Mouse (Mus musculus) heart, embryonic 14.5 days (tissue): Measurements from ENCODE around the gene Tatdn3. TPM values are rescaled to one million over a fixed set of nuclear protein-coding genes. Genes with fewer than 3 reads are reported as not detected.

Source experiments
- ATAC-seq: fragments of 200-750 bp; cut with Nextera tagmentation; 2 replicates; pipeline ENCODE4 v1.8.0; 2017; ENCODE audit warnings: low read depth, moderate TSS enrichment; ENCODE audit not compliant: insufficient number of reproducible peaks, insufficient read depth, low FRiP score
- H3K27ac ChIP-seq, 2 experiments: fragments of 200-500 bp in 1 of 2; fragments of 300-500 bp in 1 of 2; sonication (generic) in 1 of 2; replicated peaks in 1 of 2; 2 replicates each; pipeline ENCODE4 v1.5.1; 2012 to 2014; ENCODE audit warnings: low read depth in 2 of 2, low read length in 2 of 2, control low read depth in 1 of 2, mild to moderate bottlenecking in 1 of 2, mixed read lengths in 1 of 2; ENCODE audit not compliant: control insufficient read depth in 1 of 2, insufficient read depth in 1 of 2
- H3K27me3 ChIP-seq: fragments of 300-500 bp; sonication (generic); 2 replicates; pipeline ENCODE4 v1.6.1; 2014; ENCODE audit warnings: mild to moderate bottlenecking, low read length, control low read depth; ENCODE audit not compliant: control insufficient read depth, insufficient read depth
- H3K36me3 ChIP-seq: fragments of 300-500 bp; sonication (generic); 2 replicates; pipeline ENCODE4 v1.6.1; 2014; ENCODE audit warnings: mild to moderate bottlenecking, control low read depth, low read length, mixed read lengths; ENCODE audit not compliant: control insufficient read depth, insufficient read depth
- H3K4me1 ChIP-seq, 2 experiments: fragments of 200-500 bp in 1 of 2; fragments of 300-500 bp in 1 of 2; sonication (generic) in 1 of 2; 2 replicates each; pipeline ENCODE4 v1.6.1; 2012 to 2014; ENCODE audit warnings: low read length in 2 of 2, control low read depth in 1 of 2, mixed read lengths in 1 of 2; ENCODE audit not compliant: control insufficient read depth in 2 of 2, insufficient read depth in 2 of 2
- H3K4me2 ChIP-seq: fragments of 300-500 bp; sonication (generic); 2 replicates; pipeline ENCODE4 v1.6.1; 2014; ENCODE audit warnings: mild to moderate bottlenecking, low read length
- H3K4me3 ChIP-seq, 2 experiments: fragments of 200-500 bp in 1 of 2; fragments of 300-500 bp in 1 of 2; sonication (generic) in 1 of 2; 2 replicates each; pipeline ENCODE4 v1.5.1; 2012 to 2014; ENCODE audit warnings: low read length in 2 of 2, mild to moderate bottlenecking in 2 of 2, control low read depth in 1 of 2, low read depth in 1 of 2, moderate library complexity in 1 of 2; ENCODE audit not compliant: control insufficient read depth in 1 of 2, insufficient read depth in 1 of 2
- H3K9ac ChIP-seq: fragments of 300-500 bp; sonication (generic); 2 replicates; pipeline ENCODE4 v1.6.1; 2014; ENCODE audit warnings: mild to moderate bottlenecking, low read length
- H3K9me3 ChIP-seq: fragments of 300-500 bp; sonication (generic); 2 replicates; pipeline ENCODE4 v1.6.1; 2016; ENCODE audit warnings: low read length, control low read depth; ENCODE audit not compliant: control insufficient read depth
- WGBS: fragments of 180-500 bp; shearing (Covaris S2); extraction: QIAGEN DNeasy Blood & Tissue Kit; methylation state at CpG from one replicate; pipeline ENCODE4 v1.1.7; 2014; 5-methylcytosine and 5-hydroxymethylcytosine counted together
- polyA plus RNA-seq: library from polyadenylated mRNA; unstranded; fragments of >200 nt; fragmentation: Nextera tagmentation; extraction: Ambion mirVana; gene quantifications from 2 replicates; pipeline ENCODE4 v1.2.1, GENCODE M21; 2014

Tatdn3 gene
- polyA plus RNA-seq, 1 experiment from 2014 or later, result 25.9 TPM

DNA sequence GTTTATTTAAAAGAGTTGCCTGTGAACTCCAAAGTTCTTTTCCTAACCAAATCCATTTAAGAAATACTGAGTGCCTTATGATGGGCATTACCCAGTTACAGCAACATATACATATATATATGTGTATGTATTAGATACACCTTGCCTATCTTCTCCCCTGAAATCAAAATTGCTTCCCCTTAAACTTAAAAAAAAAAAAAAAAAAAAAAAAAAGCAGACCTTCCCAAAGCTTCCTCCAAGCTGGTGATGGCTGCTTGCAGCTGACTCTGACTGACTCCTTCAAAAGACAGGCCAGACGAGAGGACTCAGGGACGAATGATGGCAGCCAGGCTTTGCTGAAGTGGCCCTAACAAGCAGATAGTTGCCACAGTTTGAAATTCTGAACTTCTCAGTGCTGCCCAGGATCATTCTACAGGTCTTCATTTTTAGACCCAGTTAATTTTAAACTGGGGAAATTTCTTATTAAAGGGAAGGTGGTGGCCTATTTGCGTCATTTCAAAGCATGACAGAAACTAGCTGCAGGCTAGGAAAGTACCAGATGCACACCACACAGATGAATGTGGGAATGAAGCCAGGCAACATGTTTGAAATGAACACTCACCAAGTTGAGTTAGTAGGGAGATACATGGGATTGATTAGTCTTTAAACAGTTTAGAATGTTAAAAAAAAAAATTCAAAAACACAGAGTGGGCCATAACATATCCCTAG lies 42.4 kb downstream of the Tatdn3 start:
- WGBS, result 71% methylated on average over 3 of the region's 3 CpGs
- ATAC-seq, result no peak
- H3K4me3 ChIP-seq, result no peak overlapping the region
- no peak overlapping the region for H3K27ac ChIP-seq
- peaks cover 28% of the 10 kb centered on the region for H3K36me3 ChIP-seq
- no peak overlapping the region for H3K9ac ChIP-seq
- peaks cover 3 to 10% of the 10 kb centered on the region in 2 experiments; a peak in 3 of 4 replicates for H3K4me1 ChIP-seq
- no peak overlapping the region for H3K4me2 ChIP-seq
- no peaks in the 10 kb centered on the region for H3K27me3 ChIP-seq
- no peaks in the 10 kb centered on the region for H3K9me3 ChIP-seq

DNA sequence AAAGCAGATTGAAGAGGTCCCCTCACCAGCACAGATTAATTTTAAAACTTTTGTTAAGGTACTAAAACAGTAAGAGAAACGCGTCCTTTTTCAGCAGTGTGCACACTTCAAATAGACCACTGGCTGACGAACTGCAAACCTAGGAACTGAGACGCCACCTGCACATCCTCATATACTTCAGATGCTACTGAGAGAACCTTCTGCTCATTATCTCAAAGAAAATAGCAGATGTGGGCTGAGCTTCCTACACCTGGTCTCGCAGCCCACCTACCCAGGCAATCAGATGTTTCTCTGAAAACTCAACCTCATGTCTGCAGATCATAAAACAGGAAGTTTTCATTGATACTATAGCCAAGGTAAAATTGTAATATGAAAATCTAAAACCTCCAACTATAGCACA lies 42.9 kb downstream of the Tatdn3 start:
- Histone ChIP-seq H3K9me3 (no peaks in the 10 kb centered on the region), H3K27me3 (no peaks in the 10 kb centered on the region), H3K9ac (no peak overlapping the region), H3K27ac (no peak overlapping the region), H3K4me2 (no peak overlapping the region), H3K36me3 (peaks cover 34% of the 10 kb centered on the region), H3K4me1 (peaks cover 0 to 6% of the 10 kb centered on the region in 2 experiments; a peak in 2 of 4 replicates), H3K4me3 (no peak overlapping the region)
- ATAC-seq, result no peak
- 90% methylated on average over 5 of the region's 5 CpGs for whole genome bisulfite sequencing

DNA sequence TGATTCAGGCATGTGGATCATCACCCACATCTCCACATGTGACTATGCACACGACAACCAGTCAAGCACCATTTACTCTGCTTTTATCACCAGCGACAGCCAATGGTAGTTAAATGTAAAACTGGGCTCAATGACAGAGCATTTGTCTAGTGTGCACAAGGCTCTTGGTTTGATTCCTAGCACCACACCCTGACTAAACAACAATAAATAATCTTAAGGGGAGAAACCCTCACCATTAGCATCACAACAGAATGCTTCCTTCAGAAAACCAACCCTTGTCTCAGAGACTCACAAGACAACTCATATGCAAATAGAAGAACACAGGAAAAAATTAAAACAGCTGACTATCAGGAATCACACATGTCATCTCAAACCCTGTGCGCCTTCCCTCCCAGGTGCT lies 48.5 kb downstream of the Tatdn3 start:
- Histone ChIP-seq H3K4me3 (no peak overlapping the region), H3K27ac (no peak overlapping the region), H3K4me1 (no peaks in the 10 kb centered on the region), H3K9ac (no peak overlapping the region), H3K36me3 (peaks cover 67% of the 10 kb centered on the region), H3K4me2 (no peak overlapping the region), H3K27me3 (no peaks in the 10 kb centered on the region), H3K9me3 (no peaks in the 10 kb centered on the region)
- 94% methylated on average over 3 of the region's 3 CpGs for WGBS
- no peak for ATAC-seq

GRCm38 (mm10) chr1:191008707-191009106 lies 54.0 kb downstream of the Tatdn3 start:
- H3K36me3 ChIP-seq, result peaks cover 81% of the 10 kb centered on the region
- no peaks in the 10 kb centered on the region for H3K4me1 ChIP-seq
- no peak overlapping the region for H3K27ac ChIP-seq
- no peak overlapping the region for H3K4me2 ChIP-seq
- H3K27me3 ChIP-seq, result no peaks in the 10 kb centered on the region
- H3K9me3 ChIP-seq, result no peaks in the 10 kb centered on the region
- H3K4me3 ChIP-seq, result no peak overlapping the region
- H3K9ac ChIP-seq, result no peak overlapping the region
- 94% methylated on average over 5 of the region's 5 CpGs for WGBS
- no peak for ATAC-seq

DNA sequence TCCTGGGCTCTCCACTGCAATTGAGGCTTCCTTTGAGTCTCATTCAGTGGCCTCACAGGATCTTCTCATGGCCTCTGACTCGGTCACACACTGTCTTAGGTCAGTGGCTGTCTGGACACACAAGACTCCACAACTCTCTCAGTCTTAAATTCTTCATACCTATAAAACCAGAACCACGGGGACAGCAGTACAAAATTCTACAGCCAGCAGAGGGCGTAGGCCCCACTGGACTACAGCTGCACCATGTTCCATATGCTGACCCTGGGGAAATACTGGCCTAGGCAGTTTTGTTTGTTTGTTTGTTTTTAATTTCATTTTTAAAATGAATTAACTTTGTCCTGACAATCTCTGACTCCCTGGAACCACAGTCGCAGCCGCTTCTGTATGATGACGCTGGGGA lies 60.5 kb downstream of the Tatdn3 start:
- ATAC-seq, result no peak
- Histone ChIP-seq H3K27ac (no peak overlapping the region), H3K4me3 (no peak overlapping the region), H3K4me1 (no peaks in the 10 kb centered on the region), H3K4me2 (no peak overlapping the region), H3K36me3 (peaks cover 20% of the 10 kb centered on the region), H3K9ac (no peak overlapping the region), H3K27me3 (no peaks in the 10 kb centered on the region), H3K9me3 (peaks cover 5% of the 10 kb centered on the region)
- WGBS, result 62% methylated on average over 6 of the region's 6 CpGs

GRCm38 (mm10) chr1:191000686-191001085 lies 62.0 kb downstream of the Tatdn3 start:
- peaks cover 5% of the 10 kb centered on the region for H3K9me3 ChIP-seq
- no peak overlapping the region for H3K4me2 ChIP-seq
- H3K4me1 ChIP-seq, result peaks cover under 1% of the 10 kb centered on the region in 2 experiments; a peak in 2 of 4 replicates
- ATAC-seq, result no peak
- H3K9ac ChIP-seq, result no peak overlapping the region
- WGBS, result 56% methylated on average over 3 of the region's 3 CpGs
- H3K4me3 ChIP-seq, result no peak overlapping the region
- no peaks in the 10 kb centered on the region for H3K27me3 ChIP-seq
- H3K27ac ChIP-seq, result no peak overlapping the region
- H3K36me3 ChIP-seq, result peaks cover 10% of the 10 kb centered on the region

GRCm38 (mm10) chr1:190998027-190998426 lies 64.7 kb downstream of the Tatdn3 start:
- H3K4me1 ChIP-seq, result peaks cover 4 to 6% of the 10 kb centered on the region in 2 experiments; a peak in 2 of 4 replicates
- no peak overlapping the region for H3K4me2 ChIP-seq
- WGBS, result 84% methylated on average over 1 of the region's 1 CpGs
- no peak overlapping the region for H3K4me3 ChIP-seq
- no peak overlapping the region for H3K9ac ChIP-seq
- no peak for ATAC-seq
- H3K36me3 ChIP-seq, result no peaks in the 10 kb centered on the region; the same call in 1 of the 2 replicates
- H3K27me3 ChIP-seq, result no peaks in the 10 kb centered on the region
- peaks cover 5% of the 10 kb centered on the region for H3K9me3 ChIP-seq
- no peak overlapping the region for H3K27ac ChIP-seq
